Comparison of ENCODE assay signal across 10 mouse cellular contexts in genomic region chr12:73989594-73989993, GRCm38 (mm10). TPM values are rescaled to one million over a fixed set of nuclear protein-coding genes. Genes with fewer than 3 reads are reported as not detected.
A peak's percentile ranks its signal among the peaks of the same experiment; 100 is the strongest.
DNase-seq lines count a peak whose midpoint lies in the region; ATAC-seq lines count a peak whose summit lies in the region.
"Had no signal": no experiment of that assay in that cellular context is flagged by ENCODE, and none has a peak within 500 bp of the region (broad histone marks: within the 10 kb centered on the region; RNA-seq: fewer than 3 reads in every experiment).

No protein-coding gene starts in this region.

- peaks cover 11% of the 10 kb centered on the region for H3K36me3 ChIP-seq in neural tube, embryonic 15.5 days
- peaks cover 22% of the 10 kb centered on the region for H3K36me3 ChIP-seq in midbrain, embryonic 10.5 days

- ATAC-seq in neural tube, embryonic 15.5 days (ENCODE audit: low FRiP score), result no peak
- peak; percentile 83 for ATAC-seq in inflammation-experienced regulatory T-cells, adult 6 months
- 0 out of 2 replicates have a peak, but pooled peaks have one; percentile 56 for ATAC-seq in monocyte, adult 5-6 weeks (replicated peaks; ENCODE audit: insufficient number of reproducible peaks, low FRiP score, low TSS enrichment, poor library complexity, severe bottlenecking)

- no peaks in the 10 kb centered on the region for H3K9me3 ChIP-seq in neural tube, embryonic 15.5 days (replicated peaks)
- H3K9me3 ChIP-seq in midbrain, embryonic 10.5 days (replicated peaks), result no peaks in the 10 kb centered on the region
- H3K9me3 ChIP-seq: hindbrain, embryonic 15.5 days; neural tube, embryonic 12.5 days had no signal

- H3K27me3 ChIP-seq in neural tube, embryonic 15.5 days (replicated peaks), result no peaks in the 10 kb centered on the region
- H3K27me3 ChIP-seq in midbrain, embryonic 10.5 days (ENCODE audit: low read depth, poor library complexity, severe bottlenecking), result no peaks in the 10 kb centered on the region
- H3K27me3 ChIP-seq: hindbrain, embryonic 15.5 days; neural tube, embryonic 12.5 days had no signal

- H3K27ac ChIP-seq in neural tube, embryonic 15.5 days (replicated peaks), result 0 out of 2 replicates have a peak overlapping the region, but pooled peaks have one; percentile 51
- H3K27ac ChIP-seq in midbrain, embryonic 10.5 days (replicated peaks), result no peak overlapping the region
- H3K27ac ChIP-seq: hindbrain, embryonic 15.5 days; neural tube, embryonic 12.5 days had no signal

- no peaks in the 10 kb centered on the region; the same call in 1 of the 2 replicates for H3K4me1 ChIP-seq in neural tube, embryonic 15.5 days
- H3K4me1 ChIP-seq in midbrain, embryonic 10.5 days, result no peaks in the 10 kb centered on the region
- H3K4me1 ChIP-seq: hindbrain, embryonic 15.5 days; neural tube, embryonic 12.5 days had no signal

- no peak overlapping the region for H3K9ac ChIP-seq in neural tube, embryonic 15.5 days (replicated peaks)
- H3K9ac ChIP-seq: hindbrain, embryonic 15.5 days; neural tube, embryonic 12.5 days had no signal

- H3K4me3 ChIP-seq in neural tube, embryonic 15.5 days (replicated peaks), result no peak overlapping the region
- no peak overlapping the region for H3K4me3 ChIP-seq in midbrain, embryonic 10.5 days
- H3K4me3 ChIP-seq: hindbrain, embryonic 15.5 days; neural tube, embryonic 12.5 days had no signal

- DNase-seq in cerebellum, postnatal 25 days, result peak; percentile 41 to 66
- no peak for DNase-seq in cerebellum, adult 8-10 months
- DNase-seq in neural tube, embryonic 10.5 days (ENCODE audit: extremely low spot score, low spot score), result no peak
- DNase-seq in c-Kit-positive CD71-positive TER-119-negative erythroid progenitor cells, embryonic 14.5 days (ENCODE audit: low read depth), result peak; percentile 23
- DNase-seq in midbrain, embryonic 10.5 days (ENCODE audit: low spot score), result no peak

- H3K4me2 ChIP-seq in neural tube, embryonic 15.5 days, result no peak overlapping the region
- H3K4me2 ChIP-seq: hindbrain, embryonic 15.5 days; neural tube, embryonic 12.5 days had no signal

RNA-seq across cellular contexts. Expression of gene Syt16, which starts 7.9 kb away (rescaled TPM):
- 66.3 and 78.5 TPM in 2 replicates for polyA plus RNA-seq in neural tube, embryonic 15.5 days (2015; fragmentation: Nextera tagmentation; extraction: Ambion mirVana)
- polyA plus RNA-seq in inflammation-experienced regulatory T-cells, adult 6 months (2017; shearing (Covaris generic)), result not detected
- not detected in 3 replicates for total RNA-seq in monocyte, adult 5-6 weeks (2017)
- polyA plus RNA-seq in midbrain, embryonic 10.5 days (2016; fragmentation: Nextera tagmentation; extraction: Ambion mirVana), result 1.8 and 3.6 TPM in 2 replicates

RNA-seq across cellular contexts. Expression of gene Snapc1, which starts 25.3 kb away (rescaled TPM):
- 33.5 and 35.1 TPM in 2 replicates for polyA plus RNA-seq in neural tube, embryonic 15.5 days (2015; fragmentation: Nextera tagmentation; extraction: Ambion mirVana)
- polyA plus RNA-seq in inflammation-experienced regulatory T-cells, adult 6 months (2017; shearing (Covaris generic)), result 10 to 100 TPM; 16.6 to 25.3 (median 22.1) TPM
- total RNA-seq in monocyte, adult 5-6 weeks (2017), result 22.8 to 30.2 TPM (median 29.5 TPM) in 3 replicates
- 22.5 and 22.8 TPM in 2 replicates for polyA plus RNA-seq in midbrain, embryonic 10.5 days (2016; fragmentation: Nextera tagmentation; extraction: Ambion mirVana)

RNA-seq across cellular contexts. Expression of gene Gm49321, which starts 52.1 kb away (rescaled TPM):
- polyA plus RNA-seq in neural tube, embryonic 15.5 days (2015; fragmentation: Nextera tagmentation; extraction: Ambion mirVana), result 22.6 and 23.1 TPM in 2 replicates
- polyA plus RNA-seq in inflammation-experienced regulatory T-cells, adult 6 months (2017; shearing (Covaris generic)), result 10 to 100 TPM; 12.6 to 21.2 (median 13.8) TPM
- not detected in 3 replicates for total RNA-seq in monocyte, adult 5-6 weeks (2017)
- polyA plus RNA-seq in midbrain, embryonic 10.5 days (2016; fragmentation: Nextera tagmentation; extraction: Ambion mirVana), result 16.3 and 17.1 TPM in 2 replicates

Comparison
In these comparisons a context has a peak if more than half of its experiments do, and no peak if none do; other contexts are left out.
1. DNase-seq: peak in cerebellum, postnatal 25 days (2 of 2) and c-Kit-positive CD71-positive TER-119-negative erythroid progenitor cells, embryonic 14.5 days (single experiment); none in cerebellum, adult 8-10 months (single experiment), neural tube, embryonic 10.5 days (single experiment) and midbrain, embryonic 10.5 days (single experiment).
2. RNA of gene Syt16, which starts 7.9 kb away (polyA plus RNA-seq): 66.3 to 78.5 TPM in neural tube, embryonic 15.5 days; 1.8 to 3.6 TPM in midbrain, embryonic 10.5 days and not detected in inflammation-experienced regulatory T-cells, adult 6 months; every median in the first group is over 10 times any median in the second.